Mouse (Mus musculus): Measurements from ENCODE around the gene Chid1. TPM values are rescaled to one million over a fixed set of nuclear protein-coding genes. Genes with fewer than 3 reads are reported as not detected.
"Not testable (repeated sequence)": the region's sequence is repeated elsewhere in the genome, so short reads cannot be mapped to it uniquely, and the experiment has no call there.

Gene Chid1
- polyA plus RNA-seq, 1 experiment from 2014 or later, result 37.9 TPM

GRCm38 (mm10) chr7:141446374-141446773, 93.3 kb downstream of the Chid1 start:
- ATAC-seq (ENCODE audit: low FRiP score, low TSS enrichment); H3K4me2 ChIP-seq (ENCODE audit: low read length); H3K4me3 ChIP-seq (replicated peaks; ENCODE audit: low read depth, low read length); H3K27me3 ChIP-seq (ENCODE audit: control insufficient read depth, insufficient read depth, low read length); H3K27ac ChIP-seq (replicated peaks; ENCODE audit: low read depth, low read length); H3K9ac ChIP-seq (replicated peaks; ENCODE audit: low read length); DNase-seq; H3K9me3 ChIP-seq (ENCODE audit: control insufficient read depth, low read length): not testable (repeated sequence)
- peaks cover 20% of the 10 kb centered on the region for H3K4me1 ChIP-seq (ENCODE audit: control insufficient read depth, insufficient read depth, low read length)
- 83% methylated on average over 3 of the region's 3 CpGs for WGBS
- peaks cover 27% of the 10 kb centered on the region for H3K36me3 ChIP-seq (ENCODE audit: control insufficient read depth, insufficient read depth, low read length)

- peak within 1 kb of the TSS; percentile 29 for H3K4me3 ChIP-seq (replicated peaks; ENCODE audit: low read depth, low read length)
- H3K4me1 ChIP-seq (ENCODE audit: control insufficient read depth, insufficient read depth, low read length), result peaks cover 20% of the 10 kb centered on the region
- H3K27ac ChIP-seq (replicated peaks; ENCODE audit: low read depth, low read length), result no peak within 1 kb of the TSS
- H3K9ac ChIP-seq (replicated peaks; ENCODE audit: low read length), result peak within 1 kb of the TSS; percentile 35; the same call in 1 of the 2 replicates
- H3K27me3 ChIP-seq (ENCODE audit: control insufficient read depth, insufficient read depth, low read length), result no peaks in the 10 kb centered on the region
- peaks cover 5% of the 10 kb centered on the region for H3K36me3 ChIP-seq (ENCODE audit: control insufficient read depth, insufficient read depth, low read length)
- ATAC-seq (ENCODE audit: low FRiP score, low TSS enrichment), result no peak
- peak; percentile 79 for DNase-seq
- peak within 1 kb of the TSS; percentile 59 for H3K4me2 ChIP-seq (ENCODE audit: low read length)
- no peaks in the 10 kb centered on the region for H3K9me3 ChIP-seq (ENCODE audit: control insufficient read depth, low read length)
- under 1% methylated on average over 25 of the region's 25 CpGs for WGBS
Observed at GRCm38 (mm10) chr7:141443828-141444237, 95.8 kb downstream of the Chid1 start, which contains the start of gene Pidd1. Gene Pidd1, minus strand, starts transcription at chr7:141444025.

Other genes with a start within 250 kb of the Chid1 start
- gene Drd4, start 247.9 kb downstream of the Chid1 start, polyA plus RNA-seq (2014; fragmentation: Nextera tagmentation; extraction: Ambion mirVana), result 0.53 and 0.54 TPM in 2 replicates
- 180 and 207 TPM in 2 replicates for gene Deaf1, start 212.2 kb downstream of the Chid1 start, polyA plus RNA-seq (2014; fragmentation: Nextera tagmentation; extraction: Ambion mirVana)
- 38.6 and 48.9 TPM in 2 replicates for gene Tmem80, start 212.1 kb downstream of the Chid1 start, polyA plus RNA-seq (2014; fragmentation: Nextera tagmentation; extraction: Ambion mirVana)
- gene Eps8l2, start 201.0 kb downstream of the Chid1 start, polyA plus RNA-seq (2014; fragmentation: Nextera tagmentation; extraction: Ambion mirVana), result 0.19 and 0.50 TPM in 2 replicates
- gene Taldo1, start 147.7 kb downstream of the Chid1 start, polyA plus RNA-seq (2014; fragmentation: Nextera tagmentation; extraction: Ambion mirVana), result 312 and 318 TPM in 2 replicates
- 48.3 and 49.3 TPM in 2 replicates for gene Gatd1, start 125.7 kb downstream of the Chid1 start, polyA plus RNA-seq (2014; fragmentation: Nextera tagmentation; extraction: Ambion mirVana)
- gene Cend1, start 110.4 kb downstream of the Chid1 start, polyA plus RNA-seq (2014; fragmentation: Nextera tagmentation; extraction: Ambion mirVana), result 25.7 and 79.2 TPM in 2 replicates
- gene Slc25a22, start 102.0 kb downstream of the Chid1 start, polyA plus RNA-seq (2014; fragmentation: Nextera tagmentation; extraction: Ambion mirVana), result 82.9 and 84.3 TPM in 2 replicates
- gene Pidd1, start 95.8 kb downstream of the Chid1 start, polyA plus RNA-seq (2014; fragmentation: Nextera tagmentation; extraction: Ambion mirVana), result 2.3 and 3.6 TPM in 2 replicates
- 772 and 804 TPM in 2 replicates for gene Rplp2, start 92.5 kb downstream of the Chid1 start, polyA plus RNA-seq (2014; fragmentation: Nextera tagmentation; extraction: Ambion mirVana)
- gene Pnpla2, start 84.7 kb downstream of the Chid1 start, polyA plus RNA-seq (2014; fragmentation: Nextera tagmentation; extraction: Ambion mirVana), result 15.8 and 15.9 TPM in 2 replicates
- 3.8 and 4.6 TPM in 2 replicates for gene Cracr2b, start 78.8 kb downstream of the Chid1 start, polyA plus RNA-seq (2014; fragmentation: Nextera tagmentation; extraction: Ambion mirVana)
- 43.8 and 44.1 TPM in 2 replicates for gene Cd151, start 72.5 kb downstream of the Chid1 start, polyA plus RNA-seq (2014; fragmentation: Nextera tagmentation; extraction: Ambion mirVana)
- gene Polr2l, start 64.7 kb downstream of the Chid1 start, polyA plus RNA-seq (2014; fragmentation: Nextera tagmentation; extraction: Ambion mirVana), result 75.1 and 93.3 TPM in 2 replicates
- 35.2 and 36.4 TPM in 2 replicates for gene Tspan4, start 64.6 kb downstream of the Chid1 start, polyA plus RNA-seq (2014; fragmentation: Nextera tagmentation; extraction: Ambion mirVana)
- 95.4 and 103 TPM in 2 replicates for gene Ap2a2, start 22.3 kb upstream of the Chid1 start, polyA plus RNA-seq (2014; fragmentation: Nextera tagmentation; extraction: Ambion mirVana)
- gene Muc6, start 115.5 kb upstream of the Chid1 start, polyA plus RNA-seq (2014; fragmentation: Nextera tagmentation; extraction: Ambion mirVana), result 0.15 and 0.29 TPM in 2 replicates
- 0.18 and 0.46 TPM in 2 replicates for gene Muc2, start 150.5 kb upstream of the Chid1 start, polyA plus RNA-seq (2014; fragmentation: Nextera tagmentation; extraction: Ambion mirVana)
- not detected in 2 replicates for gene Muc5ac, start 249.1 kb upstream of the Chid1 start, polyA plus RNA-seq (2014; fragmentation: Nextera tagmentation; extraction: Ambion mirVana)

All from midbrain, embryonic 14.5 days (tissue).